Mouse (Mus musculus) liver, embryonic 11.5 days (tissue): ENCODE results near the gene Stxbp6. TPM values are rescaled to one million over a fixed set of nuclear protein-coding genes. Genes with fewer than 3 reads are reported as not detected.

Source experiments
- ATAC-seq: fragments of 200-750 bp; cut with Nextera tagmentation; replicated peaks from 2 replicates; pipeline ENCODE4 v1.8.0; 2017; ENCODE audit warnings: moderate number of reproducible peaks, mild to moderate bottlenecking, moderate TSS enrichment, moderate library complexity; ENCODE audit not compliant: low FRiP score
- DNase-seq: peaks from one replicate; pipeline ENCODE4 v3.0.0-alpha.2; 2017; ENCODE audit warnings: low spot score
- H3K27ac ChIP-seq: fragments of 300-500 bp; sonication (generic); 2 replicates; pipeline ENCODE4 v1.5.1; 2014; ENCODE audit warnings: mild to moderate bottlenecking, low read depth, low read length, control low read depth
- H3K27me3 ChIP-seq: fragments of 300-500 bp; sonication (generic); replicated peaks from 2 replicates; pipeline ENCODE4 v1.6.1; 2014; ENCODE audit warnings: low read length, mixed read lengths; ENCODE audit not compliant: control insufficient read depth, insufficient read depth
- H3K36me3 ChIP-seq: fragments of 300-500 bp; sonication (generic); 2 replicates; pipeline ENCODE4 v1.6.1; 2014; ENCODE audit warnings: mild to moderate bottlenecking, low read length, moderate library complexity, mixed read lengths; ENCODE audit not compliant: control insufficient read depth, insufficient read depth
- H3K4me1 ChIP-seq: fragments of 300-500 bp; sonication (generic); replicated peaks from 2 replicates; pipeline ENCODE4 v1.6.1; 2014; ENCODE audit warnings: low read length, mixed read lengths; ENCODE audit not compliant: control insufficient read depth, insufficient read depth
- H3K4me2 ChIP-seq: fragments of 300-500 bp; sonication (generic); 2 replicates; pipeline ENCODE4 v1.6.1; 2014; ENCODE audit warnings: mild to moderate bottlenecking, control low read depth, moderate library complexity
- H3K4me3 ChIP-seq: fragments of 300-500 bp; sonication (generic); 2 replicates; pipeline ENCODE4 v1.5.1; 2014; ENCODE audit warnings: low read depth, low read length, control low read depth
- H3K9ac ChIP-seq: fragments of 300-500 bp; sonication (generic); 2 replicates; pipeline ENCODE4 v1.6.1; 2014; ENCODE audit warnings: low read depth, low read length, control low read depth
- H3K9me3 ChIP-seq: fragments of 300-500 bp; sonication (generic); 2 replicates; pipeline ENCODE4 v1.6.1; 2016; ENCODE audit warnings: low read length, inconsistent platforms, mixed read lengths; ENCODE audit not compliant: control insufficient read depth
- WGBS: fragments of 180-500 bp; shearing (Covaris S2); extraction: QIAGEN DNeasy Blood & Tissue Kit; methylation state at CpG from one replicate; pipeline ENCODE4 v1.1.7; 2014; 5-methylcytosine and 5-hydroxymethylcytosine counted together
- polyA plus RNA-seq: library from polyadenylated mRNA; unstranded; fragments of >200 nt; fragmentation: Nextera tagmentation; extraction: Ambion mirVana; gene quantifications from 2 replicates; pipeline ENCODE4 v1.2.1, GENCODE M21; 2014

The Stxbp6 gene
- polyA plus RNA-seq, 1 experiment from 2014 or later: 9.2 TPM

DNA sequence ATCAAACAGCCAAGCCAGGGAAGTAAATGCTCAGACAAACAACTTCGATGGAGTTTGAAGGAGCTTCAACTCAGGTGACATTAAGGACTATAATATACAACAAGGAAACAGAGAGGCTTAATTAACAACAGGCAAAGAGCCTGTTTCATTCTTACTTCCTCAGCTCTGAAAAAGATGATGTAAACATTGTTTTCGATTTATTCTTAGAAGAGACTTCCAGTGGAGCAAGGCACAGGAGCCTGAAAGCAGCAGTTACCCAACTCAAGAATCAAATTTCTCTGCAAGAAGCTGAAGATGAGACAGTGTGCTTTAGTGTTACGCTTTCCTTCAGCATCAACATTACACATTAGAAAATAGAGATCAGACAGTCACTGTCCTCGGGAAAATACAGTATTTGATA, 160.7 kb downstream of the Stxbp6 start:
- Histone ChIP-seq H3K27me3 (no peaks in the 10 kb centered on the region), H3K36me3 (no peaks in the 10 kb centered on the region), H3K4me2 (no peak overlapping the region), H3K9me3 (no peaks in the 10 kb centered on the region), H3K27ac (no peak overlapping the region), H3K9ac (no peak overlapping the region), H3K4me1 (no peaks in the 10 kb centered on the region), H3K4me3 (no peak overlapping the region)
- WGBS: 80% methylated on average over 4 of the region's 4 CpGs
- no peak for ATAC-seq
- no peak for DNase-seq

DNA sequence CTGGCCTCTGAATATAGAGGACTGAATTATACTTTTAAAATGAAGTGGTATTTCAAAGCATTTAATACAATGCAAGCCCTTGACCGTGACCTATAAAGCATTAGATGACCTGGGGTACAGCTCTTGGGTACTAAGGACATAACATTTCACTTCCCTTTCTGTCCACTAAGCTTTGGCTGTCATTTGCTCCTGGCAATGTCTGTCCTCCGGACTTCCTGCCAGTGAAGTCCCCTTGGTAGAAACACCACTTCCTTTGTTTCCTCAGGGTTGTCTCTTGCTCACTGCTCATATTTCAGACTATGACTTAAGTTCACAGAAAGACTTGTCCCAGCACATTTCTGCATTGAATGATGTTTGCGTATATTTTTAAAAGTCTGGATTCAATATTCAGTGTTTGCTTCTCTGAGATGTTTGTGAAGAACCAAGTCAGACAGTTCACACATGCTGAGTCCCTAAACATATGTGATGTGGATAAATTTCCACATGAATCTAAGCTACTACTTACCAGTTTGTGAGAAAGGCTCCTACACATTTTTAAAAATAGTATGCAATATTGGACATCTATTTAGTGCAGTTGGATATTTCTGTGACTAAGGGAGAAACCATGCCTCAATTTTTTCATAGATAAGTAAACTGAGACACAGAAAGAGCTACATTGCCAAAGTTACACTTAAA, 166.3 kb downstream of the Stxbp6 start:
- no peaks in the 10 kb centered on the region for H3K9me3 ChIP-seq
- H3K4me2 ChIP-seq: no peak overlapping the region
- 68% methylated on average over 3 of the region's 3 CpGs for WGBS
- H3K9ac ChIP-seq: no peak overlapping the region
- no peaks in the 10 kb centered on the region for H3K36me3 ChIP-seq
- no peak overlapping the region for H3K4me3 ChIP-seq
- H3K27me3 ChIP-seq: no peaks in the 10 kb centered on the region
- DNase-seq (no peak), ATAC-seq (no peak)
- H3K27ac ChIP-seq: no peak overlapping the region
- no peaks in the 10 kb centered on the region for H3K4me1 ChIP-seq

DNA sequence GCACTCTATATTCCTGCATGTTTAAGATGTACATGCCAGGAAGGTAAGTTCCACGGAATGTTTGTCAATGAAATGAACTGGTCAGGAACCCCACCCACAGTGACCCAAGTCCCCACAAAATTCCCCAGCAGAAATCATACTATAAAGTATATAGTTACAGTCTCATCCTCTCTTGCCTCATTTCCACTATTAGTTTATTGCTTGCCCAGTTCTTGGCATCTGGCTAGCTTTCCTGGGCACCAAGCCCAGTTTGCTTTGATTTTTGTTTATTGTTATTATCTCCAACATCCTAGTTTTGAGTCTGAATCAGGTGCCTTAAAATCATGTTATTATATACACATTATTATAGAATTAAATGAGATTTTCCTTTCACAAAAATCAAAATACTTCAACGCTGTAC, 168.5 kb downstream of the Stxbp6 start:
- H3K9ac ChIP-seq: no peak overlapping the region
- DNase-seq (no peak), ATAC-seq (no peak)
- no peaks in the 10 kb centered on the region for H3K27me3 ChIP-seq
- no peaks in the 10 kb centered on the region for H3K4me1 ChIP-seq
- H3K27ac ChIP-seq: no peak overlapping the region
- WGBS: 84% methylated on average over 2 of the region's 2 CpGs
- H3K36me3 ChIP-seq: no peaks in the 10 kb centered on the region
- no peak overlapping the region for H3K4me3 ChIP-seq
- H3K9me3 ChIP-seq: no peaks in the 10 kb centered on the region
- no peak overlapping the region for H3K4me2 ChIP-seq

DNA sequence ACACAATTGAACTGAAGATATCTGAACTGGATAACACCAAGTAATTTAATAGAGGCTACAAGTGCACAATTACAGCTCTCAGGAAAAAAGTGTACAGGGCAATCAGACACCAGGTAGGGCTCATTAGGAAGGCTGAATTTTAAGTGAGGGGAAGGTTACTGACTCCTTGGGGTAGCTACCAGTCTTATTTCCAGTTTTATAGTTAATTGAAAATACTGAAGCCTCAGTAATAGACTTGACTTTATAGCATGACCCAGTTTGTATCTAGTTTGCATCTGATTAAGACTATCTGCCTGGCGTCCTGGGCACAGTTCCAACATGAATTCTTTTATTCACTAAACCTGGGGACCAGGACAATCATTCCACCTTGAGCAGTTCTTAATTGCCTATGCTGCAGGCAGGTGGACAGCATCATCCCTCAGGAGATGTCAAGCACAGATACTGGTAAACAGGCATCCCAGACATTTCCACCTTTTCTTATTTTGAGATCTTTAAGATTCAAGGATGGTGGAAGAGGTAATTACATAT, 171.2 kb downstream of the Stxbp6 start:
- Histone ChIP-seq H3K9ac (no peak overlapping the region), H3K36me3 (no peaks in the 10 kb centered on the region), H3K4me2 (no peak overlapping the region), H3K27ac (no peak overlapping the region), H3K9me3 (no peaks in the 10 kb centered on the region), H3K27me3 (no peaks in the 10 kb centered on the region), H3K4me1 (no peaks in the 10 kb centered on the region), H3K4me3 (no peak overlapping the region)
- 60% methylated on average over 1 of the region's 1 CpGs for WGBS
- no peak for DNase-seq
- no peak for ATAC-seq

DNA sequence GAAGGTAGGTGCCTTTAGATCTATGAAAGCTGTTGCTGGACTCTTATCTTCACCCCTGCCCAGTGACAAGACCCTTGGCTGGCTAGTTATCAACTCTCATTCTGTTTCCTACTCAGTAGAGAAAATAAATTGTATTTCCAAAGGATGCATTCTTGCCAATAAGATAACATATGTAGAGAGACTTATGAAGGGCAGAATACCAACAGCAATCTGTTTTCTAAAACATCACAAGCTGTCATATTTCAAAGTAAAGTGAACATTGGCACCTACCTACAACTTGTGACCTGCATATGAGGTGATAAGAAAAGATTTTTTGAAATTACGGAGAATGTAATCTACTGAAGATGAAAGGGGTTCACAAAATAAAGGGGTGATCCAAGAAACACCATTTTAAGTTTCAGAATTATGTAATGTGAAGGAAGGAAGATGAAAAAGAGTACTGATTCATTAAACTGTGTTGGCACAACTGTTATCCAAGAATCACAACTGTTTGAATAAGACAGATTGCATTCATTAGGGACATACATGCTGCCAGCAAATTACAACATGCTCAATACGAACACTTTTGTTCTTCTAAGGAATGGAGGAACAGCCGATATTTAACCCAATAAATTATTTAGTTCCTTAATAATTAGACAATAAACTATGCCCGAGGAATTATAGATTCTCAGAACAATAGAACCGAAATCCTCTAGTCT, 175.2 kb downstream of the Stxbp6 start:
- Histone ChIP-seq H3K4me3 (no peak overlapping the region), H3K27ac (no peak overlapping the region), H3K9ac (no peak overlapping the region), H3K36me3 (no peaks in the 10 kb centered on the region), H3K4me1 (no peaks in the 10 kb centered on the region), H3K4me2 (no peak overlapping the region), H3K9me3 (no peaks in the 10 kb centered on the region), H3K27me3 (no peaks in the 10 kb centered on the region)
- DNase-seq: no peak
- 78% methylated on average over 5 of the region's 5 CpGs for WGBS
- no peak for ATAC-seq

DNA sequence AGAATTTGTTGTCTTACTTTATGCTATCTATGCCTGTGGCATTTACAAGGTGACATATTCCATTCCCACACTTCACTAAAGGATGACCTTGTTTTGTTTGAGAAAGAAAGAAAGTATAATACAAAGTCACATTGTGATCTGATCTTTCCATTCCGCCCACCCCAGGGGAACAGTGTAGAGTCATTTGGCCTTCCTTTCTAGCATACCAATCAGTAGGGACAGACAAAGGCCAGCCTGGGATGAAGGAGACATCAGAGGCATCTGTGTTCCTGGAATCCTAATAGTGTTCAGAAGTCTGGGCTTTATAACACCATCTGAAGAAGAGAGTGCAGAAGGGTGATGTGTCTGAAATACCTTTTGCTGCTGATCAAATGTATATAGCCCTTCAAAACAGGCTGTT, 178.0 kb downstream of the Stxbp6 start:
- no peak for DNase-seq
- no peak overlapping the region for H3K4me3 ChIP-seq

DNA sequence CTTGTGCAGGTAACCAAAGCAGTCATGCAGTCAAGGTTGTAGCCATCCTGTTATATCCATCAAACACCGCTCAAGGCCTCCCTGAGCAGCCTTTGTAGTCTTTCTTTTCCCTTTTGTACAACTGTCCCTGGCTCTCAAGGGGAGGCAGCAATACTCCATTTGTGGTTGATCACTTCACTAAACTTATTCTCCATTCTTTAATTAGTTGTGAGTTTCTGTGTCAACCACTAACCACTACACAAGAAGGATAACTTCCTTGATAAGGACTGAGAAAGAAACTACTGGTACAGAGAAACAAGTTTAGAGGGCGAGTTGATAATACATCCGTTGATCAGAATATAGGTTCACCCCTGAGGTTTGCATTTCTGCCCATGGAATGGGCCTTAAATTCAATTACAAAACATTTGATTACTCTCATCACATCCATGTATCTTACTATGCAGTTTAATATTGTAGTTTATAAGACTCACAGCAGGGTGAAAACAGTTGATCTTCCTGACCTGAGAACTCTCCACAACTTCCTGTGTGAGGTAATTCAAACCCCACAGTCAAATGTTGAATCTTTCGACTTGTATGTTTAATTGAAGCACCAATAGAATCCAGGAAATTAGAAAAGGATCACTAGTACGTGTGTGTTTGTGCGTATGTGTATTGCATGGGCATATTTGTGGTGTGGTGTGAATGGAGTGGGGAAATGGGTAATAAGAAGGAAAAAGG, 184.7 kb downstream of the Stxbp6 start:
- 82% methylated on average over 6 of the region's 6 CpGs for WGBS
- DNase-seq (no peak), ATAC-seq (no peak)
- Histone ChIP-seq H3K4me2 (no peak overlapping the region), H3K9me3 (no peaks in the 10 kb centered on the region), H3K36me3 (no peaks in the 10 kb centered on the region), H3K27me3 (no peaks in the 10 kb centered on the region), H3K4me3 (no peak overlapping the region), H3K27ac (no peak overlapping the region), H3K9ac (no peak overlapping the region), H3K4me1 (no peaks in the 10 kb centered on the region)

More for the DNA sequence above, 178.0 kb downstream of the Stxbp6 start:
- Histone ChIP-seq H3K27me3 (no peaks in the 10 kb centered on the region), H3K27ac (no peak overlapping the region), H3K9me3 (no peaks in the 10 kb centered on the region), H3K4me2 (no peak overlapping the region), H3K4me1 (no peaks in the 10 kb centered on the region), H3K9ac (no peak overlapping the region), H3K36me3 (no peaks in the 10 kb centered on the region)
- 90% methylated on average over 1 of the region's 1 CpGs for WGBS
- no peak for ATAC-seq

DNA sequence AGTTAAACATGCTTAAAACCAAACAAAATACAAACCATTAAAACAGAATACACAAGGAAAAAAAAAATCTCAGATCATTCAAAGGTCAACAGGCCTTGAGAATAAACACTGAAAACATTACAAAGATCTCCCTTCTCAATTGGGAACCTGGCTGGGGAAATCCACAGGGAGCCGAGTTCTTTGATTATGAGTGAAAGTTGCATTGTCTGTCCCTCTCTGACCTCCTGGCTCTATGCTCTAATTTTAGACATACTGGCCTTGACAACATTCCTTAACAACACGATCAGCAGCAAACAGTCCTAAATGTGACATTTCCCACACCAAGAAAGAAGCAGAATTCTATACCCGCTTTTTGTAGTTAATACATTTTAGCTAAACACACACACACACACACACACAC, 187.7 kb downstream of the Stxbp6 start:
- Histone ChIP-seq H3K4me2 (no peak overlapping the region), H3K9ac (no peak overlapping the region), H3K36me3 (no peaks in the 10 kb centered on the region), H3K27me3 (no peaks in the 10 kb centered on the region), H3K27ac (no peak overlapping the region), H3K4me3 (no peak overlapping the region), H3K4me1 (no peaks in the 10 kb centered on the region), H3K9me3 (no peaks in the 10 kb centered on the region)
- ATAC-seq (no peak), DNase-seq (no peak)
- 79% methylated on average over 3 of the region's 3 CpGs for WGBS
